Mouse (Mus musculus) midbrain, embryonic 14.5 days (tissue): ENCODE measurements at regions not wholly inside any gene's neighbourhood (a gene's known extent, or its start where the extent isn't known, plus 50 kb on each side); places are given as distances from the start of the nearest gene placed in this dataset.
A peak's percentile ranks its signal among the peaks of the same experiment; 100 is the strongest.

ENCODE experiments used
- ATAC-seq: fragments of 200-750 bp; cut with Nextera tagmentation; 2 replicates; pipeline ENCODE4 v1.8.0; 2017; ENCODE audit warnings: moderate number of reproducible peaks, moderate library complexity; ENCODE audit not compliant: low FRiP score, low TSS enrichment
- DNase-seq: peaks from one replicate; pipeline ENCODE4 v3.0.0-alpha.2; 2015
- H3K27ac ChIP-seq: fragments of 300-500 bp; sonication (generic); replicated peaks from 2 replicates; pipeline ENCODE4 v1.5.1; 2014; ENCODE audit warnings: mild to moderate bottlenecking, low read depth, low read length, moderate library complexity
- H3K27me3 ChIP-seq: fragments of 300-500 bp; sonication (generic); 2 replicates; pipeline ENCODE4 v1.6.1; 2014; ENCODE audit warnings: low read length, control low read depth, mixed read lengths; ENCODE audit not compliant: control insufficient read depth, insufficient read depth
- H3K36me3 ChIP-seq: fragments of 300-500 bp; sonication (generic); 2 replicates; pipeline ENCODE4 v1.6.1; 2014; ENCODE audit warnings: low read length, control low read depth; ENCODE audit not compliant: control insufficient read depth, insufficient read depth
- H3K4me1 ChIP-seq: fragments of 300-500 bp; sonication (generic); 2 replicates; pipeline ENCODE4 v1.6.1; 2014; ENCODE audit warnings: mild to moderate bottlenecking, antibody characterized with exemption, low read length, control low read depth; ENCODE audit not compliant: control insufficient read depth, insufficient read depth
- H3K4me2 ChIP-seq: fragments of 300-500 bp; sonication (generic); 2 replicates; pipeline ENCODE4 v1.6.1; 2014; ENCODE audit warnings: mild to moderate bottlenecking, low read length, moderate library complexity
- H3K4me3 ChIP-seq: fragments of 300-500 bp; sonication (generic); replicated peaks from 2 replicates; pipeline ENCODE4 v1.5.1; 2014; ENCODE audit warnings: low read depth, low read length
- H3K9ac ChIP-seq: fragments of 300-500 bp; sonication (generic); replicated peaks from 2 replicates; pipeline ENCODE4 v1.6.1; 2014; ENCODE audit warnings: mild to moderate bottlenecking, low read length, moderate library complexity
- H3K9me3 ChIP-seq: fragments of 300-500 bp; sonication (generic); 2 replicates; pipeline ENCODE4 v1.6.1; 2016; ENCODE audit warnings: low read length, control low read depth, mixed read lengths; ENCODE audit not compliant: control insufficient read depth
- WGBS: fragments of 180-500 bp; shearing (Covaris S2); extraction: QIAGEN DNeasy Blood & Tissue Kit; methylation state at CpG from one replicate; pipeline ENCODE4 v1.1.7; 2014; 5-methylcytosine and 5-hydroxymethylcytosine counted together

DNA sequence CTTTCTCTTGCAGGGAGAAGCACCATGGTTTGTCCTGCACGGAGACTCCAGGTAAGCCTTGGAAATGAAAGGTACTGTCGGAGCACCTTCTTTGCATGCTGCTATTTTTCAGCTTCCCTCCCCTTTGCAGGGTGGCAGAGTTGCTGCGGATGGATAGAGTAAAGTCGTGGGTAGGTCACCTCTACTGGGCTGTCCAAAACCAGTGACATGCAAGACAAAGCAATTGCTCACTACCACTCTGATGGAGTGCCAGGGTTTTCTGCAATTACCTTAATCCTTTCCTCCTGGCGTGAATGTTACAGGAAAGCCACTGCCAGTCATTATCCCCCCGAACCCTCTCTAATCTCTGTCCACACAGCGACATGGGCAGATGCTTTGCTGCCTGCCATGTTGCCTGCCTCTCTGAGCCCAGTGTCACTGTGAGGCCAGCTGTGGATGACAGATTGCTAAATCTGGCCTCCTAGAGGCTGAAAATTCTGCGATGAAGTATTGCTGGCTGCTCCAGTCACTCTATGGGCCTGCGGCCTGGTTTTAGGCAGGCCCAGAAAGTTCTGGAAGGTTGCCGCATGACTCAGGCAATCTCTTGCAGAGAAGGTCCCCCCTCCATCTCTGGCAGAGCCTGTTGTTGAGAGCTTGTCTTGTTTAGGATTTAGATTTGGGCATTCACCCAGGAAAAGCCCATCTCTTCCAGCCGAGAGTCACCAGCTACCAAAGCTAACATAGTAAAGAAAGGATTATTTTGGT lies 54.1 kb upstream of the Sod3 start:
- Histone ChIP-seq H3K27me3 (no peaks in the 10 kb centered on the region), H3K4me3 (no peak overlapping the region), H3K27ac (no peak overlapping the region), H3K4me2 (no peak overlapping the region), H3K9ac (no peak overlapping the region), H3K36me3 (no peaks in the 10 kb centered on the region), H3K9me3 (no peaks in the 10 kb centered on the region), H3K4me1 (no peaks in the 10 kb centered on the region)
- DNase-seq (no peak), ATAC-seq (no peak)
- WGBS: 81% methylated on average over 11 of the region's 11 CpGs

DNA sequence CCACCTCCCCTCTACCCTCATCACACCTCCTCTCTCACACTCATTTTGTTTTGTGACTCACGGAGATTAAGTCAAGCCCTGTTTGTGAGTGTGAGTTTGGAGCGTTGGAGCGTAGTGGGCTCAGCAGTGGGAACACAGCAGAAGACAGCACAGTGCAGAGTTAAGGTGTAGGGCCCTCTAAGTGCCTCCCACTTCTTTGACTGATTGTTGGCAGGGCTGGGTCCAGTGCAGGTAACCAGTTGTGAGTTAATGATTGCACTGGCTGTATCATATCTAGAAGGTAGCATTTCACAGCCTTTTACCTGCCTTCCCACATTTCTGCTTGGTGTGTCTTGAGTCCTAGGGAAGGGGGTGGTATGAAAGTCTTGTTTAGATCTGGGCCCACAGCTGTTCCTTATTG lies 67.3 kb upstream of the Sod3 start:
- Histone ChIP-seq H3K4me2 (no peak overlapping the region), H3K9me3 (no peaks in the 10 kb centered on the region), H3K9ac (no peak overlapping the region), H3K4me1 (no peaks in the 10 kb centered on the region), H3K36me3 (no peaks in the 10 kb centered on the region), H3K4me3 (no peak overlapping the region), H3K27me3 (no peaks in the 10 kb centered on the region), H3K27ac (no peak overlapping the region)
- ATAC-seq: no peak
- DNase-seq: no peak
- WGBS: 82% methylated on average over 3 of the region's 3 CpGs

DNA sequence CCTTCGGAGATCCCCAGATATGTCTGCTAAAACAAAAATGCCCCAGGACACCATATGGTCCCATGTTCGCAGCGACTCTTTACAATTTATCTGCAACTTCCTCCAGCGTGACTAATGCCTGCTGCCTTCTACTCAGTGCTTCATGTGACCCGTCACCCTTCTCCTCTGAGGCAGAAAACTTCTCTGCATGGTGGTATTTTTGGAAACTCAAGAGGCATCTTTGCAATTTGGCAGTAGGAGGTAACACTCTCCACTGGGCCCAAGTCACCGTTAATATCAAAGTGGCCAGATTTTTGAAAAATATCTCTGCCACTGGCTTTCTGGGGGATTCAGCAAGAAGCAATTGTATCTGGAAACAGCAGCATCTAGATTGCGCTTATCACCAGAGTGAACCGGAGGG lies 69.1 kb upstream of the Sod3 start:
- Histone ChIP-seq H3K27ac (no peak overlapping the region), H3K9me3 (no peaks in the 10 kb centered on the region), H3K27me3 (no peaks in the 10 kb centered on the region), H3K9ac (no peak overlapping the region), H3K36me3 (no peaks in the 10 kb centered on the region), H3K4me3 (no peak overlapping the region), H3K4me2 (no peak overlapping the region), H3K4me1 (no peaks in the 10 kb centered on the region)
- no peak for DNase-seq
- no peak for ATAC-seq
- 73% methylated on average over 8 of the region's 8 CpGs for WGBS

DNA sequence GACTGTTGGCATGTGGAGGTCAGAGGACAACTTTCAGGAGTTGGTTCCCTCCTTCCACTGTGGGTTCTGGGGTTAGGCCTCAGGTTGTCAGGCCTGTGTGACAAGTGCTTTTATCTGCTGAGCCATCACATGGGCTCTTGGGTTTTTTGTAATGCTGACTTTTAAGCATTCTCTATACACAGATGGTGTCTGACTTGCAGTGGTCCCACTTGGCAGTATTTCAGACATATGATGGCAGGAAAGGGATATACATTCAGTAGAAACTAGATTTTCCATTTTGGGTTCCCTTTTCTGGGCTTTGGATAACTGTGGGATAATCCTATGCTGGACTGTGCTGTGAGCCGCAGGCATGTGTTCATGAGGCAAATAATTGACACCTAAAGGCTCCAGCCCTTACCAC lies 75.3 kb upstream of the Sod3 start:
- ATAC-seq: no peak
- WGBS: 91% methylated on average over 1 of the region's 1 CpGs
- Histone ChIP-seq H3K4me3 (no peak overlapping the region), H3K27me3 (no peaks in the 10 kb centered on the region), H3K4me1 (no peaks in the 10 kb centered on the region), H3K9me3 (no peaks in the 10 kb centered on the region), H3K27ac (no peak overlapping the region), H3K4me2 (no peak overlapping the region), H3K36me3 (no peaks in the 10 kb centered on the region), H3K9ac (no peak overlapping the region)
- DNase-seq: no peak

DNA sequence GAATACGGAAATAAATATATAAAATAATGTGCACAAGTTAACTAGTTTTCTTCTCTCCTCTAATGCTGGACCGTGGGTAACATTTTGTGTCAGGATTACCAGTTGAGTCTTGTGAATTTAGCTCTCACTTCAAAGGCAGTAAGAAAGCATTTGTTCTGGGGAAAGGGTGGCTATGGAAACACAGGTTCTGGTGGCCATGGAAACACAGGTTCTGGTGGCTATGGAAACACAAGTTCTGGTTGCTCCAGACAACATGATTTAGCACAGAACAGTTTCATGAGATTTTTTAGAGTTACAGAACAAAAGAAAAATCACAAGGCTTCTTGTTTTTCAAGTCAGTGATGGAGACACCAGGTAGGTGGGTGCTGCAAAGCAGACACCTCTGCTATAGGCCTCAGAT lies 82.7 kb upstream of the Sod3 start:
- H3K27ac ChIP-seq: no peak overlapping the region
- no peak overlapping the region for H3K9ac ChIP-seq
- DNase-seq (no peak), ATAC-seq (no peak)
- H3K4me3 ChIP-seq: no peak overlapping the region
- 79% methylated on average over 2 of the region's 2 CpGs for WGBS
- no peaks in the 10 kb centered on the region for H3K27me3 ChIP-seq
- H3K4me1 ChIP-seq: no peaks in the 10 kb centered on the region
- no peaks in the 10 kb centered on the region for H3K36me3 ChIP-seq
- H3K4me2 ChIP-seq: no peak overlapping the region
- H3K9me3 ChIP-seq: no peaks in the 10 kb centered on the region

DNA sequence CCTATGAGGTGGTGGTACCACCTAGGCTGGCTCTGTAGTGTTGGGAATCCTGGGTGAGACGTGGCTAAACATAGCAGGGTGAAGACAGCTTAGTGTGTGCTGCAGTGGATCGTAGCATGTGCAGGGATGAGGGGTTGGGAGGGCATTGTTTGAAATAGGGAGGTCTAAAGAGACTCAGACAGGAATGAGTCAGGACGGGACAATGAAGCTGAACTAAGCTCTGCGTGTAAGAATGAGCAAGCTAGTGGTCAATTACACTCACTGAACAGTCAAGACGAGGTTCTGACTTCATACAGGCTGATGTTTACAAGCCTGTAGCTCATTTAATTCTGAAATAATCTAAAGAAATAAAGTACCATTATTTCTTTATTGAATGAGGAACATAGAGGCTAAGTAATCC lies 85.5 kb upstream of the Sod3 start:
- Histone ChIP-seq H3K27ac (no peak overlapping the region), H3K9ac (no peak overlapping the region), H3K4me1 (no peaks in the 10 kb centered on the region), H3K27me3 (no peaks in the 10 kb centered on the region), H3K4me2 (no peak overlapping the region), H3K36me3 (no peaks in the 10 kb centered on the region), H3K9me3 (no peaks in the 10 kb centered on the region), H3K4me3 (no peak overlapping the region)
- WGBS: 63% methylated on average over 5 of the region's 5 CpGs
- DNase-seq (no peak), ATAC-seq (no peak)

DNA sequence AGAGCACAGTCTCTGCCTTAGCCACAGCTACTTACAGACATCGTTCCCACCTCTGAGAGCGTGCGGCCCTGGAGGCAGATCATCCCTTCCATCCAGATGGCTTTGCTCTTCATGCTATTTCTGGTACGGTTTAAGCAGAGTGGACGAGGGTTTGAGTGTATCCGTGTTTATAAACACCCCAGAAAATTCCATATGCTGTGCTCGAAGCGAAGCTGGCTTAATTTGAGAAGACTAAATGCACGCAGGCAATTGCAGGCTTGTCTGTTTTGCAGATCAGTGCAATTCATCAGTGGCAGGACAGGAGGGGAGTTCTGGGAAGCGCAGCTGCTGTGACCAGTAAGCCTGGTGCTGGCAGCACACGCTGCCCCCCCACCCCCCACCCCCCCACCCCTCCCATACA lies 72.9 kb upstream of the Dhx15 start:
- H3K9me3 ChIP-seq: no peaks in the 10 kb centered on the region
- H3K27ac ChIP-seq: no peak overlapping the region
- no peak overlapping the region for H3K4me3 ChIP-seq
- H3K4me1 ChIP-seq: no peaks in the 10 kb centered on the region
- DNase-seq (no peak), ATAC-seq (no peak)
- no peak overlapping the region for H3K4me2 ChIP-seq
- 89% methylated on average over 11 of the region's 11 CpGs for WGBS
- no peaks in the 10 kb centered on the region for H3K36me3 ChIP-seq
- H3K9ac ChIP-seq: no peak overlapping the region
- H3K27me3 ChIP-seq: no peaks in the 10 kb centered on the region

DNA sequence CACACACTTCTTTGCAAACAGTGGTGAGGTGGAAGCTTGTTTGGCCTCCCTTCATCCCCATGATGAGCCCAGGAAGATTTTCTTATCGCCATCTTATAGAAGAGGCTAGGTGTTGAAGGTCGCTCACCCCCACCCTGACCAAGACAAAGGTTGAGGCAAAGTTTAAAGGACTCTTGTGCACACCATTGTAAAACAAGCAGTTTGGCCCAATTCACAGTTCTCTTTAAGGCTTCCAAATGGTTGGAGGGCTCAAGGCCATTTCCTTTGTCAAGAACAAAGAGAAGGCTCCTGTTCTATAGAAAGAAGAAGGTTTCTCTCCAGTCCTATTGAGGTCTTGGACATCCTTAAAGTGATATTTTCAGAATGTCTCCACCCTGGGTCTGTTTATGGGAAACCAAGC lies 67.8 kb upstream of the Dhx15 start:
- Histone ChIP-seq H3K4me2 (no peak overlapping the region), H3K4me3 (no peak overlapping the region), H3K27ac (no peak overlapping the region), H3K9me3 (no peaks in the 10 kb centered on the region), H3K27me3 (no peaks in the 10 kb centered on the region), H3K9ac (no peak overlapping the region), H3K36me3 (no peaks in the 10 kb centered on the region), H3K4me1 (no peaks in the 10 kb centered on the region)
- 93% methylated on average over 2 of the region's 2 CpGs for WGBS
- ATAC-seq (no peak), DNase-seq (no peak)

DNA sequence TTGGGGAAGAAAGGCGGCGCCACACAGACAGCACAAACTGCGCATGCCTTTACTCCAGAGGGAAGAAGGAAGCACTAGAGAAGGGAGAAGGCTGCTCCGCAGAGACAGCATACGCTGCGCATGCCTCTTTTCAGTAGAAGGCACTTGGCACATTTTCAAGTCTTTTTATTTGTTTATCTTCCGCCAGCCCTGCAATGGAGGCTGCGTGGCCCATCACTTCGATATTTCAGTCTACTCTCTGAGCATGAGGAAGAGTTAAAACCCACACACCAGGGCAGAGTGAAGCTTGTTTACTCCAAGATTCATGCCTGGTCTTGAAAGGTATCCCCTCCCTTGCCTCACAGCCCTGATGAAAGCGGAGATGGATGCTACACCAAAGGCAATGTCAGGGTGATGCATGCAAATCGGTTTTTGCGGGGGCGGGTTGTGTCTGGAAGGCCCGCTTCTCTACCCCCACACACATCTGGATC lies 64.3 kb upstream of the Dhx15 start:
- H3K4me3 ChIP-seq: no peak overlapping the region
- no peak overlapping the region for H3K4me2 ChIP-seq
- DNase-seq (peak; percentile 19), ATAC-seq (no peak)
- H3K9me3 ChIP-seq: no peaks in the 10 kb centered on the region
- no peak overlapping the region for H3K27ac ChIP-seq
- H3K9ac ChIP-seq: no peak overlapping the region
- no peaks in the 10 kb centered on the region for H3K4me1 ChIP-seq
- 83% methylated on average over 14 of the region's 14 CpGs for WGBS
- no peaks in the 10 kb centered on the region for H3K36me3 ChIP-seq
- H3K27me3 ChIP-seq: no peaks in the 10 kb centered on the region
